Mouse (Mus musculus) small intestine, adult 2 months (tissue): Measurements from ENCODE around the gene T.

Experiments used
- CTCF ChIP-seq: fragments of 200-500 bp; IDR thresholded peaks from 2 replicates; pipeline ENCODE4 v1.5.1; 2012; ENCODE audit warnings: low read depth, mild to moderate bottlenecking, control low read depth, inconsistent platforms, low read length, moderate library complexity, mixed read lengths; ENCODE audit not compliant: insufficient replicate concordance, insufficient read length; ENCODE audit errors: extremely low read depth
- POLR2A ChIP-seq: fragments of 200-500 bp; IDR thresholded peaks from 2 replicates; pipeline ENCODE4 v1.6.1; 2012; ENCODE audit warnings: low read depth, mild to moderate bottlenecking, control low read depth, inconsistent platforms, low read length, moderate library complexity

DNA sequence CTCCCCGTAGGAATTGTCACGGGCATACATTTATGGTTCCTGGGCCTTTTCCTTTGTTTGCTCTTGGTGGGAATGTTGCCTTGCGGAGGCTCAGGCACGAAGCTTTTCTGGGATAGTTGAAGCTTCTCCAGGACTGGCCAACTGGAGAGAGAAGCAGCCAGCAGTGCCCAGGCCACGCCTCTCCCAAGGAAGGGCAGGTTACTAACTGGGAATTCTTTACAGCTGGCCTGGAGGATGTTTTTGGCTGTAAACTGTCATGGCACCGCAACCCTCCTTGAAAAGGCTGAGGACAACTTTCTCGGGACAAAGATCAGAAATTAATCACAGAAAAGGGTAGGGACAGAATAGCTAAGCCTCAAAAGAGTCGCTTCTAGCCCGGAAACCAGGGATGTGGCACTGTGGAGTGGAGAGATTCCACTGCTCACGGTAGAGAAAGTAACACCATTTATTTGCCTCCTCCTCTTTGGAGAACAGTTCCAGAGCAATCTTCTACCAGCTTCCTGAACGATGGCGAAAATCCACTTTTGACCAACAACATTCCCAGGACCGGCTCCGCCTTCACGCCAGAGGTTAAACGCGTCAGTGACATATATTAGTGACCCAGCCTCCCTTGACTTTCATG is 1.9 kb upstream of the T start:
- no peak for TF ChIP-seq CTCF
- TF ChIP-seq POLR2A, result no peak
